Mouse (Mus musculus) testis, adult 2 months (tissue): ENCODE measurements around the gene Blm. TPM values are rescaled to one million over a fixed set of nuclear protein-coding genes. Genes with fewer than 3 reads are reported as not detected.

Source experiments
- H3K27ac ChIP-seq: fragments of 200-500 bp; 2 replicates; pipeline ENCODE4 v1.5.1; 2012; ENCODE audit warnings: low read depth, low read length; ENCODE audit not compliant: control insufficient read depth, insufficient read depth
- H3K27me3 ChIP-seq: fragments of 200-500 bp; 2 replicates; pipeline ENCODE4 v1.6.1; 2012; ENCODE audit warnings: mild to moderate bottlenecking, low read length, moderate library complexity; ENCODE audit not compliant: control insufficient read depth, insufficient read depth
- H3K36me3 ChIP-seq: fragments of 200-500 bp; 2 replicates; pipeline ENCODE4 v1.6.1; 2012; ENCODE audit warnings: mild to moderate bottlenecking, low read length; ENCODE audit not compliant: control insufficient read depth, insufficient read depth
- H3K4me1 ChIP-seq: fragments of 200-500 bp; 2 replicates; pipeline ENCODE4 v1.6.1; 2012; ENCODE audit warnings: low read length; ENCODE audit not compliant: control insufficient read depth, insufficient read depth
- H3K4me3 ChIP-seq: fragments of 200-500 bp; 2 replicates; pipeline ENCODE4 v1.5.1; 2012; ENCODE audit warnings: low read depth, mild to moderate bottlenecking, low read length, moderate library complexity, mixed read lengths; ENCODE audit not compliant: control insufficient read depth
- CTCF ChIP-seq: fragments of 200-500 bp; IDR thresholded peaks from 2 replicates; pipeline ENCODE4 v1.5.1; 2012; ENCODE audit warnings: low read depth, mild to moderate bottlenecking, inconsistent platforms, low read length, moderate library complexity; ENCODE audit not compliant: control insufficient read depth, insufficient read depth, insufficient replicate concordance
- POLR2A ChIP-seq: fragments of 200-500 bp; IDR thresholded peaks from 2 replicates; pipeline ENCODE4 v1.6.1; 2012; ENCODE audit warnings: low read depth, mild to moderate bottlenecking, inconsistent platforms, low read length, moderate library complexity; ENCODE audit not compliant: control insufficient read depth
- polyA plus RNA-seq: library from polyadenylated mRNA; depleted of rRNA; stranded (reverse); fragments of >200 nt; gene quantifications from 2 replicates; pipeline ENCODE4 v1.2.3, GENCODE M21; 2012; rRNA removed

Blm gene
- polyA plus RNA-seq, 1 experiment, result 7.0 TPM

DNA sequence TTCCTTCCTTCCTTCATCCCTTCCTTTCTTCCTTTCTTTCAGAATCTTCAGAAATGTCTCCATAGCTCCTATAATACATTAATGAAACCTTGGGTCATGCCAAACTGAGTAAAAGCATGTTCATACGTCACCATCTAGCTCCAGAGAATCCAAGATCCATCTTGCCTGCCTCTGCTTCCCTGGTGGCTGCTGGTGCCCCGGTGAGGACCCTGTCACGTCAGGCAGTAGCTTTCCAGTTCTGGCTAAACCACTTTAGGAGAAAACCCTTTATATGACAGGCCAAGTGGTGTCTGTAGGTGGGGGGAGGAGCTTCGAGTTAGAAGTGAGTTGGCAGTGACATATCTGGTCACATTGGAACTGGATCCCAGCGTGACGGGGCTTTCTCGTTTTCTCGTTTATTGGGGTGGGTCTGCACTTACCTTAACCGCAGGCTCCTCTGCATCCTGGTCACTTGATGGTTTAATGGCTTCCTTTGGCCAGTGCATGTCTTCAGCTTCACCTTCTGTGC lies 129.7 kb downstream of the Blm start, which contains the start of gene Furin:
Gene Furin (minus strand): TSS at position 249 of the 508 bp plus-strand sequence.
- no peak within 1 kb of the TSS for H3K4me3 ChIP-seq
- peaks cover 7% of the 10 kb centered on the region for H3K4me1 ChIP-seq
- H3K27ac ChIP-seq, result no peak within 1 kb of the TSS
- H3K27me3 ChIP-seq, result no peaks in the 10 kb centered on the region
- TF ChIP-seq CTCF (no peak), POLR2A (no peak)
- H3K36me3 ChIP-seq, result no peaks in the 10 kb centered on the region

Other genes starting within 250 kb of the Blm start
- 44.8 and 47.7 TPM in 2 replicates for gene Prc1, start 240.7 kb downstream of the Blm start, polyA plus RNA-seq
- gene Rccd1, start 210.7 kb downstream of the Blm start, polyA plus RNA-seq, result 5.6 and 6.9 TPM in 2 replicates
- 9.4 and 21.9 TPM in 2 replicates for gene Unc45a, start 194.1 kb downstream of the Blm start, polyA plus RNA-seq
- gene Hddc3, start 192.0 kb downstream of the Blm start, polyA plus RNA-seq, result 15.5 and 23.7 TPM in 2 replicates
- 62.1 and 71.5 TPM in 2 replicates for gene Man2a2, start 163.7 kb downstream of the Blm start, polyA plus RNA-seq
- gene Fes, start 147.2 kb downstream of the Blm start, polyA plus RNA-seq, result 1.5 TPM in 2 replicates
- 8.2 and 8.3 TPM in 2 replicates for gene Furin, start 129.7 kb downstream of the Blm start, polyA plus RNA-seq
- 7.7 and 8.8 TPM in 2 replicates for gene Crtc3, start 153.8 kb upstream of the Blm start, polyA plus RNA-seq